Mouse (Mus musculus): ENCODE results near the gene Spen. TPM values are rescaled to one million over a fixed set of nuclear protein-coding genes. Genes with fewer than 3 reads are reported as not detected.

The Spen gene
- polyA plus RNA-seq, 1 experiment from 2014 or later: 7.5 TPM

GRCm38 (mm10) chr4:141506893-141507292, 31.5 kb downstream of the Spen start:
- H3K9me3 ChIP-seq (replicated peaks; ENCODE audit: control insufficient read depth, low read length): no peaks in the 10 kb centered on the region
- ATAC-seq (replicated peaks; ENCODE audit: insufficient number of reproducible peaks, low FRiP score, low TSS enrichment): no peak
- H3K36me3 ChIP-seq (ENCODE audit: control insufficient read depth, insufficient read depth, low read length): no peaks in the 10 kb centered on the region
- H3K27me3 ChIP-seq (ENCODE audit: control insufficient read depth, insufficient read depth, low read length): no peaks in the 10 kb centered on the region
- no peak overlapping the region for H3K4me3 ChIP-seq (ENCODE audit: low read depth, low read length)
- H3K27ac ChIP-seq (ENCODE audit: low read depth, low read length): peak overlapping the region; percentile 70
- WGBS (ENCODE audit: insufficient replicate concordance): 54% methylated on average over 10 of the region's 10 CpGs
- no peak overlapping the region for H3K4me2 ChIP-seq
- H3K4me1 ChIP-seq (ENCODE audit: control insufficient read depth, insufficient read depth, low read length): peaks cover 13% of the 10 kb centered on the region
- H3K9ac ChIP-seq (ENCODE audit: low read depth, low read length): no peak overlapping the region; the same call in 1 of the 2 replicates

- peak overlapping the region; percentile 70 for H3K27ac ChIP-seq (ENCODE audit: low read depth, low read length)
- ATAC-seq (replicated peaks; ENCODE audit: insufficient number of reproducible peaks, low FRiP score, low TSS enrichment): peak; percentile 50
- no peak overlapping the region for H3K4me3 ChIP-seq (ENCODE audit: low read depth, low read length)
- H3K9me3 ChIP-seq (replicated peaks; ENCODE audit: control insufficient read depth, low read length): no peaks in the 10 kb centered on the region
- H3K9ac ChIP-seq (ENCODE audit: low read depth, low read length): peak overlapping the region; percentile 8; the same call in 1 of the 2 replicates
- H3K4me1 ChIP-seq (ENCODE audit: control insufficient read depth, insufficient read depth, low read length): peaks cover 16% of the 10 kb centered on the region
- H3K4me2 ChIP-seq: peak overlapping the region; percentile 27; the same call in 1 of the 2 replicates
- no peaks in the 10 kb centered on the region for H3K36me3 ChIP-seq (ENCODE audit: control insufficient read depth, insufficient read depth, low read length)
- no peaks in the 10 kb centered on the region for H3K27me3 ChIP-seq (ENCODE audit: control insufficient read depth, insufficient read depth, low read length)
- 53% methylated on average over 10 of the region's 10 CpGs for WGBS (ENCODE audit: insufficient replicate concordance)
Observed at GRCm38 (mm10) chr4:141506352-141506751, 32.0 kb downstream of the Spen start.

DNA sequence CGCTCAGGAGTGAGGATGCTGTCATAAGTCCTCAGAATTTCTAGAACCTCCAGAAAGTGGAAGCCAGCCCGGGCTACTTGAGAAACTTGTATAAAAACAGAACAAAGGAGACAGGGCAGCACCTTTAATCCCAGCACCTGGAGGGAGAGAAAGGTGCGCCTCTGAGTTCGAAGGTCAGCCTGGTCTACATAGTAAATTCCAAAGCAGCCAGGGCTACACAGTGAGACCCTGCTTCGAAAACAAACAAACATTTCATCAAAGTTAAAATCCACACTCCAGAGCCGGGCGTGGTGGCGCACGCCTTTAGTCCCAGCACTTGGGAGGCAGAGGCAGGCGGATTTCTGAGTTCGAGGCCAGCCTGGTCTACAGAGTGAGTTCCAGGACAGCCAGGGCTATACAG, 32.6 kb downstream of the Spen start:
- 93% methylated on average over 10 of the region's 11 CpGs for WGBS (ENCODE audit: insufficient replicate concordance)
- Histone ChIP-seq H3K27me3 (ENCODE audit: control insufficient read depth, insufficient read depth, low read length) (no peaks in the 10 kb centered on the region), H3K27ac (ENCODE audit: low read depth, low read length) (no peak overlapping the region), H3K4me1 (ENCODE audit: control insufficient read depth, insufficient read depth, low read length) (peaks cover 21% of the 10 kb centered on the region), H3K9me3 (replicated peaks; ENCODE audit: control insufficient read depth, low read length) (no peaks in the 10 kb centered on the region), H3K4me3 (ENCODE audit: low read depth, low read length) (no peak overlapping the region), H3K4me2 (no peak overlapping the region), H3K9ac (ENCODE audit: low read depth, low read length) (no peak overlapping the region), H3K36me3 (ENCODE audit: control insufficient read depth, insufficient read depth, low read length) (no peaks in the 10 kb centered on the region)
- no peak for ATAC-seq (replicated peaks; ENCODE audit: insufficient number of reproducible peaks, low FRiP score, low TSS enrichment)

- H3K4me3 ChIP-seq (ENCODE audit: low read depth, low read length): no peak overlapping the region
- H3K27ac ChIP-seq (ENCODE audit: low read depth, low read length): no peak overlapping the region
- H3K4me2 ChIP-seq: no peak overlapping the region
- ATAC-seq (replicated peaks; ENCODE audit: insufficient number of reproducible peaks, low FRiP score, low TSS enrichment): no peak
- H3K27me3 ChIP-seq (ENCODE audit: control insufficient read depth, insufficient read depth, low read length): no peaks in the 10 kb centered on the region
- WGBS (ENCODE audit: insufficient replicate concordance): 91% methylated on average over 4 of the region's 4 CpGs
- peaks cover 22% of the 10 kb centered on the region for H3K4me1 ChIP-seq (ENCODE audit: control insufficient read depth, insufficient read depth, low read length)
- no peak overlapping the region for H3K9ac ChIP-seq (ENCODE audit: low read depth, low read length)
- no peaks in the 10 kb centered on the region for H3K9me3 ChIP-seq (replicated peaks; ENCODE audit: control insufficient read depth, low read length)
- H3K36me3 ChIP-seq (ENCODE audit: control insufficient read depth, insufficient read depth, low read length): no peaks in the 10 kb centered on the region
Observed at GRCm38 (mm10) chr4:141504471-141504870, 33.9 kb downstream of the Spen start.

- Histone ChIP-seq H3K4me3 (ENCODE audit: low read depth, low read length) (no peak overlapping the region), H3K27ac (ENCODE audit: low read depth, low read length) (no peak overlapping the region), H3K36me3 (ENCODE audit: control insufficient read depth, insufficient read depth, low read length) (no peaks in the 10 kb centered on the region), H3K9me3 (replicated peaks; ENCODE audit: control insufficient read depth, low read length) (no peaks in the 10 kb centered on the region), H3K9ac (ENCODE audit: low read depth, low read length) (no peak overlapping the region), H3K4me2 (no peak overlapping the region), H3K4me1 (ENCODE audit: control insufficient read depth, insufficient read depth, low read length) (peaks cover 20% of the 10 kb centered on the region; the same call in 1 of the 2 replicates), H3K27me3 (ENCODE audit: control insufficient read depth, insufficient read depth, low read length) (no peaks in the 10 kb centered on the region)
- ATAC-seq (replicated peaks; ENCODE audit: insufficient number of reproducible peaks, low FRiP score, low TSS enrichment): no peak
- WGBS (ENCODE audit: insufficient replicate concordance): 70% methylated on average over 5 of the region's 5 CpGs
Observed at GRCm38 (mm10) chr4:141502723-141503122, 35.7 kb downstream of the Spen start.

GRCm38 (mm10) chr4:141501058-141501457, 37.3 kb downstream of the Spen start:
- H3K4me1 ChIP-seq (ENCODE audit: control insufficient read depth, insufficient read depth, low read length): peaks cover 9% of the 10 kb centered on the region; the same call in 1 of the 2 replicates
- no peaks in the 10 kb centered on the region for H3K36me3 ChIP-seq (ENCODE audit: control insufficient read depth, insufficient read depth, low read length)
- H3K27ac ChIP-seq (ENCODE audit: low read depth, low read length): no peak overlapping the region
- no peaks in the 10 kb centered on the region for H3K9me3 ChIP-seq (replicated peaks; ENCODE audit: control insufficient read depth, low read length)
- WGBS (ENCODE audit: insufficient replicate concordance): 73% methylated on average over 5 of the region's 5 CpGs
- no peak for ATAC-seq (replicated peaks; ENCODE audit: insufficient number of reproducible peaks, low FRiP score, low TSS enrichment)
- H3K4me3 ChIP-seq (ENCODE audit: low read depth, low read length): no peak overlapping the region
- no peaks in the 10 kb centered on the region for H3K27me3 ChIP-seq (ENCODE audit: control insufficient read depth, insufficient read depth, low read length)
- H3K4me2 ChIP-seq: no peak overlapping the region
- no peak overlapping the region for H3K9ac ChIP-seq (ENCODE audit: low read depth, low read length)

DNA sequence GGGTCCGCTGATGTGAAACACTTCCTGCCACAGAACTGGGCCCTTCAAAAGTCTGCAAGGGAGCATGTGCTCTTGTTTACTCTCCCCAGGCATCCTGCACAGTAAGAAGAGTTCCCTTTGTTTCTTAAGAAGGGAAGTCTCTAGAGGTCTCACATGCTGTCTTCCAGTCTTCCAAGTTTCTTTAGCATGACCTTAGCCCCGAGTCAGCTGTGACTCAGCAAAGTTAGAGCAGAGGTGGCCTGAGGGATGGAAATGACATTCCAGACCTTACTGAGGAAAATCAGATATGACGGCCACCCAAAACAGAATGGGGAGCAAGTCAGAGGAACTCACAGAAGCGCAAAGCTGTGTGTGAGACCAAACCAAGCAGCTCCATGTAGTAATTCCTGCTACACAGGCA, 37.8 kb downstream of the Spen start:
- Histone ChIP-seq H3K27me3 (ENCODE audit: control insufficient read depth, insufficient read depth, low read length) (no peaks in the 10 kb centered on the region), H3K27ac (ENCODE audit: low read depth, low read length) (no peak overlapping the region), H3K4me1 (ENCODE audit: control insufficient read depth, insufficient read depth, low read length) (peaks cover 9% of the 10 kb centered on the region; the same call in 1 of the 2 replicates), H3K4me3 (ENCODE audit: low read depth, low read length) (no peak overlapping the region), H3K9ac (ENCODE audit: low read depth, low read length) (no peak overlapping the region), H3K36me3 (ENCODE audit: control insufficient read depth, insufficient read depth, low read length) (no peaks in the 10 kb centered on the region), H3K9me3 (replicated peaks; ENCODE audit: control insufficient read depth, low read length) (no peaks in the 10 kb centered on the region), H3K4me2 (no peak overlapping the region)
- 64% methylated on average over 4 of the region's 4 CpGs for WGBS (ENCODE audit: insufficient replicate concordance)
- no peak for ATAC-seq (replicated peaks; ENCODE audit: insufficient number of reproducible peaks, low FRiP score, low TSS enrichment)

DNA sequence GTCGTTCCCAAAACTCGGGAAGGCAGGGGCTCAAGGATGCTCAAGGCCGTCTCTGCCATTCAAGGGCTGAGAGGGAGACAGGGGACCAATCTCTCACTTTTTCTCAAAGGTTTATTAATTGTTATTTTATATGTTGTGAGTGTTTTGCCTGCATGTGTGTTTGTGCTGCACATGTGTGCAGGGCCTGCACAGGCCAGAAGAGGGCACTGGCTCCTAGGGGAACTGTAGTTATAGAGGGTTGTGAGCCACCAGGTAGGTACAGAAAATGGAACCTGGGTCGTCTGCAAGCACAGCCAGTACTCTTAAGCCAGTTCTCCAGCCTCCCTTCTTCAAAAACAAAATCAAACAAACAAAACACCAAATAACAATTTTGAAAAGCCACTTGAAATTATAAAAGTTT, 49.7 kb downstream of the Spen start:
- Histone ChIP-seq H3K9ac (ENCODE audit: low read depth, low read length) (no peak overlapping the region), H3K4me3 (ENCODE audit: low read depth, low read length) (no peak overlapping the region), H3K36me3 (ENCODE audit: control insufficient read depth, insufficient read depth, low read length) (peaks cover 43% of the 10 kb centered on the region), H3K27me3 (ENCODE audit: control insufficient read depth, insufficient read depth, low read length) (no peaks in the 10 kb centered on the region), H3K27ac (ENCODE audit: low read depth, low read length) (no peak overlapping the region), H3K4me2 (no peak overlapping the region), H3K4me1 (ENCODE audit: control insufficient read depth, insufficient read depth, low read length) (no peaks in the 10 kb centered on the region), H3K9me3 (replicated peaks; ENCODE audit: control insufficient read depth, low read length) (no peaks in the 10 kb centered on the region)
- WGBS (ENCODE audit: insufficient replicate concordance): 89% methylated on average over 4 of the region's 4 CpGs
- no peak for ATAC-seq (replicated peaks; ENCODE audit: insufficient number of reproducible peaks, low FRiP score, low TSS enrichment)

DNA sequence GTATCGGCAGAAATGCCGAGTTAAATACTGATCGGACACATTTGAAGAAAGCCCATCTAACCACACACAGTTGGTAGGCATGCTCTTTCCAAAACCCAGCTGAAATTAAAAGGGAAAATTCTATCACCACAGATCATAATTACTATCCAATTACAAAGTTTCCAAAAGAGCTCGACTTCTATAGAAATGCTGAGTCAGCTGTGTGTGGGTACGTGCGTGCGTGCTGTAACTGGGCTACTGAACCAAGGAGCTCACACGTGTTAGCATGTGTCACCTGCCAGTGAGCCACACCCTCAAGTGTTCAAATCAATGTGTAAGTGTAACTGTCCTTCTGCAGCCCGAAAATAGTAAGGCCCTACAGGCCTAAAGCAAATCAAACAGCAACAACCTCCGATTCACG, 50.8 kb downstream of the Spen start:
- Histone ChIP-seq H3K27ac (ENCODE audit: low read depth, low read length) (no peak overlapping the region), H3K4me3 (ENCODE audit: low read depth, low read length) (no peak overlapping the region), H3K4me1 (ENCODE audit: control insufficient read depth, insufficient read depth, low read length) (no peaks in the 10 kb centered on the region), H3K4me2 (no peak overlapping the region), H3K9me3 (replicated peaks; ENCODE audit: control insufficient read depth, low read length) (no peaks in the 10 kb centered on the region), H3K36me3 (ENCODE audit: control insufficient read depth, insufficient read depth, low read length) (peaks cover 51% of the 10 kb centered on the region), H3K9ac (ENCODE audit: low read depth, low read length) (no peak overlapping the region), H3K27me3 (ENCODE audit: control insufficient read depth, insufficient read depth, low read length) (no peaks in the 10 kb centered on the region)
- 95% methylated on average over 11 of the region's 11 CpGs for WGBS (ENCODE audit: insufficient replicate concordance)
- no peak for ATAC-seq (replicated peaks; ENCODE audit: insufficient number of reproducible peaks, low FRiP score, low TSS enrichment)

Data from heart, embryonic 11.5 days (tissue).